Mouse (Mus musculus) bone marrow, adult 2 months (tissue): ENCODE results near the gene Fam172a.

Experiments used
- CTCF ChIP-seq: fragments of 200-500 bp; IDR thresholded peaks from 2 replicates; pipeline ENCODE4 v1.5.1; 2011; ENCODE audit warnings: low read length, control low read depth; ENCODE audit not compliant: control insufficient read depth, insufficient read depth
- POLR2A ChIP-seq: fragments of 200-500 bp; IDR thresholded peaks from 2 replicates; pipeline ENCODE4 v1.6.1; 2011; ENCODE audit warnings: low read depth, mild to moderate bottlenecking, control low read depth, low read length, borderline replicate concordance; ENCODE audit not compliant: control insufficient read depth

- TF ChIP-seq CTCF = no peak
- no peak for TF ChIP-seq POLR2A
Measured at GRCm38 (mm10) chr13:78162149-78162548, 460.3 kb downstream of the Fam172a start.
